Mouse (Mus musculus) ZHBTc4 (cell line): ENCODE measurements around the gene Csnk2a2.
A peak's percentile ranks its signal among the peaks of the same experiment; 100 is the strongest.

Experiments
- DNase-seq: peaks from one replicate; pipeline ENCODE4 v3.0.0-alpha.2; 2011; ENCODE audit warnings: low read depth, low spot score

Gene Csnk2a2

DNA sequence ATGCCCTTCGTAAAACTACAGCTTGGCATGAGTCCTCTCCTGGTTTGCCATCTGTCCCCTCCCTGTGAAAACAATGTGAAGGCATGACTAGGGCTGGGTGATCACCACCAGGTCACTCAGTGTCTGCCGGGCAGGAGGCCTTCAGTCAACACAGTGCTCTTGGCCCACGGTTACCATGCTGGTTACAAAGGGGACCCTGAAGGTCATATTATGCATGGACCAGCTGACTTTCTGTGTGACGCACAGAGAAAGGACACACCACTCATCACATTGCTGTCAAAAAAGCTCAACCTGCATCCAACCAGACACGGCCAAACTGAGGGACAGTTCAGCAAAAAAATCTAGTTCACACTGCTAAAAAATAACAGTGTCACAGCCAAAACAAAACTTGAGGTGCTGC, at the start of gene Csnk2a2:
TSS of gene Csnk2a2 (minus strand) at position 34 of the 400 bp plus-strand sequence.
- no peak for DNase-seq

DNA sequence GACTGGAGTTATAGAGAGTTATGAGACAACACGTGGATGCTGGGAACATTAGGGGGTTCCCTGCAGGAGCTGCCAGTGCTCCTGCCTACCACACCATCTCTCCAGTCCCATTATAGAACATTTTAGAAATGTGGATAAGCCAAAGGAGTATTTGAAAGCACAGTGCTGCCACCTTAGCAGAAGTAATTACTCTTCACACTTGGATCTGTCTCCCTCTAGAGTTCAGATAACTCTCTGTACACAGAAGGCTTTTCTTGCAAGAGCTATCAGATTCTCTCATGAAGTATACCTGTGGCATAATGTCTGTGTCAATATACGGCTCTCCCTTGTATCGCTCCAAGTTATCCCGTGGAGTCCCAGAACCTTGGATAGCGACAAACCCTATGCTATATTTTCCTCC, 49.6 kb upstream of the Csnk2a2 start:
- DNase-seq, result no peak

DNA sequence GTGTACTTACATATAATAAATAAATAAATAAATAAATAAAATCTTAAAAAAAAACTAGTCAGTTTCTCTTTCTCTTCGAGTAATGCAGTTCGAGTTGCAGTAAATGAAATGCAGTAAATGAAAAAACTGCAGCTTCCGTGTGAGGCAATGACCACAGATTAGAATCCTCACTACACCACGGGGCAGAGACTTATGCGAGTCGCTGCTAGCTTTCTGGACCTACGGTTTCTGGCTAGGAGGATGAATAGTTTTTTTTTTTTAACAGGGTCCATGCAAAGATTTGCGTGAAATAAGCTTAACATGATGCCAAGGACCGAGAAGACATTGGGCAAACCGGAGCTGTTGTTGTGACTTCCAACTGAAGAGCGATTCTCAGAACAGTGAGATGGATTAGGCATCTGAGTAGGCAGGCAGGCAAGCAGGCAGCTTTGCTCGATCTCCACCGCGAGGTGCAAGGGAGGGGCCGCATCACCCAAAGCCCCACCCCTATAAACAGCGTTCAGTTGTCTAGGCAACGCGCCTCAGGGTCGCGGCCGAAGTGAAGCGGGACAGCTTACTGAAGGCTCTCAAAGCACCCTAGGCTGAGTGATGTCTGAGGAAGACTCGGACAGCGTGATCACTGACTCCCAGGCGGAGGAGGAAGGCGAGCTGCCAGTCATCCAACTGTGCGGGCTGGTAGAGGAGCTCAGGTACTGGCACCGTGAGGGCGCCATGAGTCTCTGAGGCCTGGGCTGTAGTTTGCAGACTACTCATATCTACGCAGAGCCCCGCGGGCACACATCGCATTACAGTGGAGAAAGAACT, 43.9 kb upstream of the Csnk2a2 start, which contains the start of gene Ccdc113:
TSS of gene Ccdc113 (plus strand) at position 502 of the 804 bp plus-strand sequence.
- peak; percentile 91 for DNase-seq

DNA sequence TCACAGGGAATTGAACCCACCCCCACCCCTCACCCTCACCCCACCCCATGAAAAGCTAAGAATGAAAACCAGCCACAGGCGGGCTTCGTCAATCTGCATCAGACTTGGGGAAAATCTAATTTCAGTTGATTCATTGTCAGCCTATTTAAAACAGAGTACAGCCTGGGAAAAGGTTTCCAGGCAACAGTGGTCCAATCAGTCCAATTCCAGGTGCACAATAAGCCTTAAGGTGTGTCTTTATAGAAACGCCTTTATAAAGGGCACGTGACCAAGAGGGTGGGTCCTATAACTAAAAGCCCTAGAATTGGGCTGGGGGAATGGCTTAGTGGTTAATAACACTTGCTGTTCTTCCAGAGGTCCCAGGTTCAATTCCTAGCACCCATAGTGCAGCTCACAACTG, 42.4 kb upstream of the Csnk2a2 start:
- peak; percentile 57 for DNase-seq

DNA sequence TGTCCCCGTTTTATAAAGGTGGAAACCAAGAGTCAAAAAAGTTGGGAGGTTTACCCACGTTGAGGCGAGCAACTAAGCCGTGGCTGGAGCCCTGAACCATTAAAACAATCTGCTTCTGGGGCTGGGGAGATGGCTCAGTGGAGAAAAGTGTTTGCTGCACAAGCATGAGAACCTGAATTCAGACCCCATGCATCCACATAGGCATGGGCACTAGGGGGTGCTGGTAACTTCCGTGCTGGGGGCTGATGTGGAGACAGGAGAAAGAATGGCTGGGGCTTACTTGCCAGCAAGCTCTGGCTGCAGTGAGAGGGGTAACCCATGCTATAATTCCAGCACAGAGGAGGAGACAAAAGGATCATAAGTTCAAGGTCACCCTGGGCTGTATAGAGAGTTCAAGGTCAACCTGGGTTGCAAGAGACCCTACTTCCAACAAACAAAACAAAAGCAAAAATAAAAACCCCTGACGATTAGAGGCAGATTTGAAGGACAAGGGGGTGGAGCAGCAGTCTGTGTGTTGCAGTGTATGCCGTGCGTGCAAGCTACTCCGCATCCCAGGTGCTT, 39.0 kb upstream of the Csnk2a2 start:
- DNase-seq, result peak; percentile 47

DNA sequence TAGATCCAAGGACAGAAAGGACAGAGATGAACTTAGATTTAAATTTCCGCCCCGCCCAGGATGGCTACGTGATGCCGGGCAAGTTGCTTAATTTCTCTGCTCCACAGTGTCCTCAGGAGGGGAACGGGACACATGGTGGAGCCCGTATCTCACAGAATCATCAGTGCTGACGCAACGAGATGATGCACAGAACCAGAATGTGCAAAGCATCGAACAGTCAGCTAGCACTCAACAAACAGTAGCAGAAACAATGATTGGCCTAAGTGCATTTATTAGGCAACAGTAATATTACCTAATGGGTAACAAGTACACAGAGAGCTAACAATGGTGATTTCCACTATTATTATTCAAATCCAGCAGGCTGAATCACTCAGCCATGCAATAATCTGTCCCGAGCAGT, 38.4 kb upstream of the Csnk2a2 start:
- no peak for DNase-seq

DNA sequence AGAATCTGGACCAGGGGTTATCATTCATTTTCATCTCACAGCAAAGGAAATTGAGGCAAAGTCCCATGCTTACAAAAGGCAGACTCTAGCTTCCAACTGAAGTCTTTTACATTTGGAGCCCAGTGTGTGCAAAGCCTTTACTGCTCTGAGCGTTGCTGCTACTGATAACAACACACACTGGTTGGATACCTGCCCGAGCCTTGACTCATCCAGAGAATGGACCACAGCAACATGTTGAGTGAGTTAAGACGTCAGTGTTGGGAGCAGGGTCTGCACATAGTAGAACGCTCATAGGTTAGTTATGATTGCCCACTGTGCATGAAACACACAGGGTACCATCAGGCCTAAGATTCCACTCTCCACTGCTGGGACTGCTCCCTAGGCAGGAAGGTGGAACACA, 34.2 kb upstream of the Csnk2a2 start:
- no peak for DNase-seq

DNA sequence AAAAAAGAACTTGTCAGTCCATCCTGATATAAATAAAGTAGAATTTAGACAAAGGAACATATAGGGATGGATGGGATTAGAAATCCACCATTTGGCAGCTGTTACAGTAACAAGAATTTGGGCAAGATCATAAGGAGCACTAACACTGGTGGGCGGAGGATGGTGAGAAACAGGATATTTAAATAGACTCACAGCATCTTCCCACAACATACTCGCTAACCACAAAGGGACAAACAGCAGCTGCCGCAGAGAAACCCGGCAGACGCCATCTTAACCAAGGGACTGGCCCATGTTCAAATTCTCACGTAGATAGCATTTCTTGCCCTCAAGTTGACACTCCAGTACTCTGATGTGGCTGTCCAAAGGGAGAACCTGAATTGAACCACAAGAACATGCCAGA, 27.1 kb upstream of the Csnk2a2 start:
- DNase-seq, result no peak

DNA sequence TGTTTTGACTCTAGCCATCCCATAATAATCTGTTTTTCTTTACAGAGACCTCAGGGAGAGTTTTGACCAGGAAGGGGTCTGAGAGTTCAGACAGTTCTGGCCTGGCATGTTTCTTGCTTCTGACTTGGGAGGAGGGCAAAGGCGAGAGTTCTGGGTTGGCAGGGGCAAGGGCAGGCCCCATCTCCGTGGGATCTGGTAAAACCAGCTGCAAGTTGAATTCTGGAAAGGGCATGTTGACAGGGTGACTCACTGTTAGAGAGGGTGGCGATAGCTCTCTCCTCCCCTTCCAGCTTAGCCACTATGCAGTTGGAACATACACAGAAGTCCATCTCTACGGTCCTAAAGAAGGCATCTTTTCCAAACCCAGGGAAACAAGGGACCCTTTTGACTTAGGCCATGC, 23.4 kb upstream of the Csnk2a2 start:
- DNase-seq, result no peak

DNA sequence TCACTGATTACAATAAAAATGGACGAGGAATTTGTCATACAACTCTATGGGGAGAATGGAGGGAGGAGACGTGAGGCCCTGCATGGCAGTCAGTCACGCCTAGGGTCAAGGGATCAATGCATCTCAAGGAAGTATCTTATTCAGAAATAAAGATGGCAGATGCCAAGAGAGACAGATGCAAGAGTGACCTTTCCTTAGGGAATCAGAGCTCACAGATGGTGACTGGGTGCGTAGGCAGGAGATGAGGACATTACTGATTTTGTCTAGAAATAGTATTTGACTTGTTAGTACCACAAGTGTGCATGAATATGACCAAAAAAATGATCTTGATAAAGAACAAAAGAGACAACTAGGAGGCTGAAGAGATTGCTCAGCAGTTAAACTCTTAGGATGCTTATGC, 22.4 kb upstream of the Csnk2a2 start:
- DNase-seq, result no peak

DNA sequence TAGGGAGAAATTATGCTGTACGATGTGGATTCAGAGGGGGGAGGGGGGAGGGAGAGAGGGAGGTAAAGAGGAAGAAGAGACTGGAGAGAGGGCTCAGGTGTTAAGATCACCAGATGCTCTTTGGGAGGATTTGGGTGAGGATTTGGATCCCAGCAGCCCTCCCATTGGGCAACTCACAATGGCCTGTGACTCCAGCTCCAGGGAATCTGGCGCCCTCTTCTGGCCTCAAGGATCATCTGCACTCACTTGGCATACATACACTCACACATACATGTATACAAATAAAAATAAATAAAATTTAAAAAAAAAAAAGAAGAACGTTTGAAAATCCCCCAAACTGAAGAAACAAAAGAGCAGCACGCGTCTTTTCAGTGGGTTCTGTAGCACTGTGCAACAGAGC, 16.4 kb upstream of the Csnk2a2 start:
- DNase-seq, result peak; percentile 80

DNA sequence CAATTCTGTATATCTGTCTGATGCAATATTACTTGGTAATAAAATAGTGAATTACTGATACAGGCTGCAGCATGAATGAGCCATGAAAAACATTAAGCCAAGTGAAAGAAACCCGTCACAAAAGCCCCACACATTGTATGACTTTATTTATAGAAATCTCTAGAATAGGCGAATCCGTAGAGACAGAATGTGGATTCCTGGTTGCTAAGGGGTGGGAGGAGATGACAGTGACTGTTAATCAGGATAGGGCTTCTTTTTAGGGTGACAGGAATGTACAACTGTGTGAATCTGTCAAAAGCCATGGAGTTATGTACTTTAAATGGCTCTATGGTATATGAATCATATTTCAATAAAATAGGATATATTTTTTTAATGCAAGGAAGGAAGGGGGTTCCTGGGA, 15.8 kb upstream of the Csnk2a2 start:
- no peak for DNase-seq

DNA sequence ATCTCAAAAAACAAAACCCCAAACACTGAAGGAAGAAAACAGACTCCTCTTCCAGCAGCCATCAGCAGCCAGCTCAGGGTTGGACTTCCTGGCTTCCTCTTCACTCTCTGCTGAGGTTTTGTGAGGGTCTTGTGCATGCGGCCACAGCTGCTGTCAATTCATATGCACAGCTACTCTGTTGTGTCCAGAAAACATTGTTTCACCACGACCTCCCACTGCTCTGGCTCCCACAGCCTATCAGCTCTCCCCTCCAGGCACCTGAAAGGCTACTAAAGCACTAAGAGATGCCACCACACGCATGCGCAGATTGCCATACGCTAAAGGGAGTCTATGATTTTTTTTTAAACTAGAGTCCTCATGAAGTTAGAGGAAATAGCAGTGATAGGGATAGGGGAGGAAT, 15.0 kb upstream of the Csnk2a2 start:
- peak; percentile 84 for DNase-seq

DNA sequence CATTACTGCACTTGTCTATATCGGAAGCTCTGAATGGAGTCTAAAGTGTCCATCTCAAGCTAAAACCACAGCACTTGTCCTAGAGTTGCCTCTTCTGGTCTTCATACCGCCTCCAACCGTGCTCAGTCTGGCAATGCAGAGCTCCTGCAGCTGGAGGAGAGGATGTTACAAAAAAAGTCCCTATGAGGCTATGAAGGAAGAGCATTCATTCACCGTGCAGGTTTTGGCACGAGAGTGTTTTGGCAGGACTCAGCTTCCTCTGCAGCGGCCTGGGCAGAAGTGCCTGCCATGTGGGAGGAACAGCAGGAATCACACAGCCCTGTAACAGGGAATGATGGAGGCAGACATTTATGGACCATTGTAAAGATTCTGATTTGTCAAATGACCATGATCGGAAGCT, 12.6 kb upstream of the Csnk2a2 start:
- no peak for DNase-seq

DNA sequence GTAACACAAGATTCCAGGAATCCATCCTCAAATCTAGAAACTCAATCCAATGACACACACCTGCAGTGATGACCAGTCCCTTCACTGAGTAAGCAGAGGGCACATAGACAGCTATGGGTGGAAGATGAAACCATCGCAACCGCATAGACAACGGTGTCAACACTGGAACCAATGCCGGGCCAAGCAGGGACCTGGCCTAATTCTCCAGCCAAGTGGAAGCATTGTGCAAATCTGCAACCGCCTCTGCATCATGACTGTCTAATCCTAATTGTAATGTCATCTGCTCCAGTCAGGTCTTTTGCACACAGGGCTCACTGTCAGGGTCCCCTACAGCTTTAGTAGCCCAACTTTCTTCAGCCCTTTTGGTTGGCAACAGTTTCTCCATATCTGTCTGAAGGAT, 10.6 kb upstream of the Csnk2a2 start:
- no peak for DNase-seq

DNA sequence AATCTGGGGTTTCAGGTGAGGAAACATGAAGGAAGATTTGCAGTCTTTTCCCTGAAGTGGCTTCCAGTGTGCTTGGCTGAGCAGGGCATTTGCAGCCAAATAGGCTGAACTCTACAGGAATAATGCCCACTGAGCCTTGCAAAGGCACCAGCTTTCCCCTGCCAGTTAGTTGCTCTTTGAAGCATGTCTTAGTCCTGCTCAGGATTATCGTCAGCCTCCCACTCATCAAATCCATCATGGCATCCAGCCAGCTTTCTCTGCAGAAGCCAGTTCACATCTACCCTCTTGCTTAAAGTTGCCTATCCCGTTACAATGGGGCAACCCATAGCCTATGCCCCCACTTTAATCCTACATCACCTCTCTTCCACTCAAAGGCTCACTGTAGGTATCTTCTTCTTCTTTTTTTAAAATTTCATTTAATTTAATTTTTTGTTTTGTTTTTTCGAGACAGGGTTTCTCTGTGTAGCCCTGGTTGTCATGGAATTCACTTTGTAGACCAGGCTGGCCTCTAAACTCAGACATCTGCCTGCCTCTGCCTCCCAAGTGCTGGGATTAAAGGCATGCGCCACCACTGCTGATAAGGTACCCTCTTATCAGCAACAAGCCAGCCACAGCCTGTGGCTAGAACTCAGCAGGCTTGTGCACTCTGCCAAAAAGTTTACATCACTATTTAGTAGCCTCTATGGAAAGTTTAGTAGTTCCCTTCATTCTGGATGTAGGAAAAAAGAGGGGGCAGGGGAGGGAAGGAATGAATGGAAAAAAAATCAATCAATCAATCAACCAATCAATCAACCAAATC, 9.6 kb upstream of the Csnk2a2 start:
- DNase-seq, result no peak

DNA sequence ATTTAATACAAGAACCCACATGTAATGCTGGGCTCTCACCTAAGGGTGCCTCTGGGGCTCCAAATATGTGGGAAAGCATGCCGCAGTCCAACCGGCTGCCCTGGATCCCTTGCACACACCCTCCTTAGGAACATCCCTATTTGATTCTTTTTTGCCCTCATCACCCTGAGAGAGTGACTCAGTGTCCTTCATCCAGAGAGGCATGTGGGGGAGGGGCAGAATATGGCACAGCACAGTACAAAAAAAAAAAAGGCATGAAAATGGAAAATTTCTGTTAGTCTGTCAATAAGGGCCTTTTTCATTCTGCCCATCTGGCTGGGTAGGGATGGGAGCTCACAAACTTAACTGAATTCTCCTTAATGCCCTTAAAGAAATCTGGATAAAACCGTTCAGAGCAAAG, 8.0 kb upstream of the Csnk2a2 start:
- DNase-seq, result no peak

DNA sequence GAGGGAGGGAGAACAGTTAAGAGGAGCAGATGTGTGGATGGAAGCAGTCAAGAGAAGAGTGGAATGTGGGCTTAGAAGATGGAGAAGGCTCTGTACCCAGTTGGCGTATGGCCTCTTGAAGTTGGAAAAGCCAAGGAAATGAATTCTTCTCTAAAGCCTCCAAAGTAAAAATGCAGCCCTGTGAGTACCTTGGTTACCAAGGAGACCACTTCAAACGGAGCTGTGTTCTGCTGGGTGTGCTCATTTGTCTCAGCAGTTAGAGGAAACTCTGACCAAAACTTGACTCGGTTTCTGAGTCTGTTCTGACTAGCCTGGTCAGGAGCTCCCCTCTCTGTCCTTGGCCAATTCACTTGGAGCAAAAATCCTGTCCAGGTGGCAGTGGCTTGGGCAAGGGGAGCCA, 6.6 kb upstream of the Csnk2a2 start:
- no peak for DNase-seq

DNA sequence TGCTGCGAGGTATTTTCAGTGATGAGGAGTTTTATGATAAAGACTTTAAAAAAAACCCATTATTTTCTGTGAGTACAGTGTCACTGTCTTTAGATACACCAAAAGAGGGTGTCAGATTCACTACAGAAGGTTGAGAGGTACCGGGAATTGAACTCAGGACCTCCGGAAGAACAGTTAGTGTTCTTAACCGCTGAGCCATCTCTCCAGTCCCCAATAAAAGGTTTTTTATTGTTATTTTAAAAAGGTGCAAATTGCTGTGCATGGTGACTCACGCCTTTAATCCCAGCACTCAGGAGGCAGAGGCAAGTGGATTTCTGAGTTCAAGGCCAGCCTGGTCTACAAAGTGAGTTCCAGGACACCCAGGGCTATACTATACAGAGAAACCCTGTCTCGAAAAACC, 5.6 kb upstream of the Csnk2a2 start:
- peak; percentile 26 for DNase-seq

DNA sequence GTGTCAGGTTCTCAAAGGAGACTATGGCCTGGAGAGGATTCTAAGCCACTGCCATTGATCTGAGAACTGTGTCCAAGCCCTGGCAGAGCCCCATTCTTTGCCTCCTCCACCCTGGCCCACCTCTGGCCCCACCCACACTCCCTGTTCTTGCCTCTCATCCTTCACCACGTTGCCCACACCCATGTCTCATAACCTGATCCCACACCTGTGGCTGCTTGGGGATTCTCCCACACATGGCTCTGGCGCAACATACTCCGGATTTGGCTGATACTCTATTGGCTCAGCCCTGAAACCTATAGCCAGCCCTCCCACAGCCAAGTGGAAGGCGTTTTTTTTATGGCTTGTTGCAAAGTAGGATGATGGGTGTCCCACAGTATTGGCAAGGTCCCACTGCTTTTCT, 2.2 kb upstream of the Csnk2a2 start:
- no peak for DNase-seq

DNA sequence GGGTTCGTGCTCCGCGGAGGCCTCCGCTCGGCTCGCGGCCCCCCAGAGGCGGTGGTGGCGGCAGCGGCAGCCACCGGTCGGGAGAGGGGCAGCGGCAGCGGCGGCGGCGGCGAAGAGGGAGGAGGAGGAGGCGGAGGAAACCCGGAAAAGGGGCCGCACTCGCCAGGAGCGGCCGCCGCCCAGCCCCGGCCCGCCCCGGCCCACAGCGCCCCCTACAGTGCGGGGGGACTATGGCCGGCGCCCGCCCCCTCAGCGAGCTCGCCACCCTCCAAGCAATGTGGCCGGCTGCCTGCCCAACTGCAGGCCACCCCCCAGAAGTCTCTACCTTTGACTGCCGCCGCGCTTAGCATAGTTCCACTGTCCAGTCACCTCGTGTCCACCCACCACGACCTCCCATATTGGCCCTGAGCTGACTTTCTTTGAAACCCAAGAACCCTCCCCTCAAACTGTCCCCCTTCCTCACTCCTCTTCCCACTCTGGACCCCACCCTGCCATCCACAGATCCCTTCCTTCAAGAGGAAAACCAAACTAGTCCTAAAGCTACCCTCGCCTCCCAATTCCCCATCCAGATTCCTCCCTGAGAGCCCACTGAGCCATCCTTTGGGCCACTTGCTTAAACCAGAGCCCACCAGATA, 1.0 kb downstream of the Csnk2a2 start:
- peak; percentile 89 for DNase-seq
